Mouse (Mus musculus): ENCODE results near the gene Spsb4. TPM values are rescaled to one million over a fixed set of nuclear protein-coding genes. Genes with fewer than 3 reads are reported as not detected.
A peak's percentile ranks its signal among the peaks of the same experiment; 100 is the strongest.

Gene Spsb4
- total and polyA plus RNA-seq, 3 experiments = not detected

DNA sequence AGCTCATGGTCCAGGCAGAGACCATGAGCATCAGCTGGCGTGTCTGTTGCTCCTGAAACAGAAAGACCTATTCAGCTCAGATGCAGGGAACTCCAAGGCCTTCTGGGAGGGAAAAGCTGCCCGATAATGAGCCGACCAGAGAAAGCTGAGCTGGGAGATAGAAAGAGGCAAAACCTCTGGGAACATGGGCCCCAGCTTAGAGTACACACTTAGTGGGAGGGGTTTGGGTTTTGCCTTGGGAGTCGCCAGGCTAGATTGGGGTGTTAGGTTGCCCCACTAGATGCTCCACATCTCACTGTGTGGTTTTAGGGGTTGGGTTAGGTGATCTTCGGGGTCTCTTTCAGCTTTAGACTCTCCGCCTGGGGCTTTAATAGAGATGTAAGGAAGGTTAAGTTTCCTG, 95.5 kb downstream of the Spsb4 start:
- H3K9ac ChIP-seq (ENCODE audit: control insufficient read depth, low read depth, low read length, poor library complexity, severe bottlenecking) = no peak overlapping the region
- no peak overlapping the region for H3K27ac ChIP-seq (ENCODE audit: control insufficient read depth, low read depth, low read length)
- DNase-seq (ENCODE audit: low read depth, low spot score) = no peak
- H3K4me3 ChIP-seq (ENCODE audit: control insufficient read depth in 1 of 2, insufficient read depth in 1 of 2, low read depth in 2 of 2, low read length in 2 of 2) = no peak overlapping the region
- no peaks in the 10 kb centered on the region for H3K36me3 ChIP-seq (ENCODE audit: control insufficient read depth in 1 of 2, insufficient read depth in 2 of 2, low read length in 2 of 2)
- no peaks in the 10 kb centered on the region for H3K4me1 ChIP-seq (ENCODE audit: control insufficient read depth in 1 of 2, insufficient read depth in 2 of 2, low read length in 2 of 2)
- H3K79me2 ChIP-seq (ENCODE audit: control insufficient read depth, insufficient read depth, low read length, poor library complexity) = no peaks in the 10 kb centered on the region
- no peak for TF ChIP-seq USF1 (IDR thresholded peaks at IDR 0.05; ENCODE audit: low read depth, low read length)
- TF ChIP-seq POLR2AphosphoS2 (IDR thresholded peaks at IDR 0.05; ENCODE audit: low read length) = no peak
- no peak for TF ChIP-seq KAT2A (conservative IDR thresholded peaks at IDR 0.05; ENCODE audit: low read depth, low read length)
- no peak for TF ChIP-seq GATA1 (IDR thresholded peaks at IDR 0.05; ENCODE audit: low read depth, low read length)
- no peak for TF ChIP-seq MXI1 (IDR thresholded peaks at IDR 0.05; ENCODE audit: low read depth, low read length)
- no peak for TF ChIP-seq MEF2A (IDR thresholded peaks at IDR 0.05; ENCODE audit: extremely low read depth, insufficient replicate concordance, low read depth, low read length, poor library complexity, severe bottlenecking)
- no peak for TF ChIP-seq RAD21 (IDR thresholded peaks at IDR 0.05; ENCODE audit: low read depth, low read length)
- TF ChIP-seq MAZ (IDR thresholded peaks at IDR 0.05; ENCODE audit: low read depth, low read length) = no peak
- TF ChIP-seq USF2 (IDR thresholded peaks at IDR 0.05; ENCODE audit: borderline replicate concordance in 1 of 2, insufficient read depth in 1 of 2, low read depth in 1 of 2, low read length in 2 of 2) = no peak
- no peak for TF ChIP-seq ZC3H11A (IDR thresholded peaks at IDR 0.05; ENCODE audit: low read depth, low read length)
- TF ChIP-seq ELF1 (IDR thresholded peaks at IDR 0.05; ENCODE audit: low read depth, low read length) = no peak
- no peaks in the 10 kb centered on the region for H3K9me3 ChIP-seq (replicated peaks; ENCODE audit: insufficient read depth, low read length)
- H3K27me3 ChIP-seq (ENCODE audit: control insufficient read depth in 1 of 2, insufficient read depth in 2 of 2, low read length in 2 of 2) = no peaks in the 10 kb centered on the region

DNA sequence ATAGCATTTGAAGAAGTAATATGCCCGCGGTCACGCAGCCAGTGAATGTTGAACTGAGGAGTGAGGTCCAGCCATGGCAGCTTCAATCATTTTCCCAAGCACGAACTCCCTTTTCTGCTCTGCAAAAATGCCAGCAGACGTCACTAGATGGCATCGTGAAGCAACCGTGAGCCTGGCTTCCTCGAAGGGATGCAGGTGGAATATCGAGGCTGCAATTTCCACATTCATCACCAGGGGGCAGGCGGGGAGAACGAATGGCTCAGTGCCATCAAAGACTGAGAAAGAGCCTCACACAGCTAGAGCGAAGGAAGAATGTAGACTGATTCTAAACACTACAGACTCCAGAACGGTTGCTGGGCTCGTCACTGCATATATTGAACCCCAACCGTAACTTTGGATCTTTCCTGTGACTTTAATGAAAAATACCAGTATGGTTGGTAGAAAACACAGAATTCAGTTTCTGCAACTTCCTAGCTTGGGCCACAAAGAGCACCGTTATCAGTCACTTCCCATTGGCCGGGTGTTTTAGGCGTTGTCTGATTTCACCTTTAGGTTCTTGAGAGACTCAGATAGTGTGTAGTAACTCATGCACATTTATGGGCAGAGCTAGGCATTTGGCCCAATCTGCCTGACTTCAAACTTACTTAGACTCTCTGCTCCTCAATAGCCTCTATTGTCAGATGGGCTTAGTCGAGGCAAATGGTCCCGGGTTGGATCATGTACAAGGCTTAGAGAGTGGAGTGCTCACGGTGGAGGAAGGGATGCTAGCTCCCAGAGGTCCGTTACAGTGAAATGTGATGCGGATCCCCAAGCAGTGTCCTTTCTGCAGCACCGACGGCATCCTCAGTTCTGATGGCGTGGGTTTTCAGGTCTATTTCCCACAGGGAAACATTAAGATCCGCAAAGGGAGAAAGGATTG, 101.8 kb downstream of the Spsb4 start:
- Histone ChIP-seq H3K36me3 (ENCODE audit: control insufficient read depth in 1 of 2, insufficient read depth in 2 of 2, low read length in 2 of 2) (no peaks in the 10 kb centered on the region), H3K4me3 (ENCODE audit: control insufficient read depth in 1 of 2, insufficient read depth in 1 of 2, low read depth in 2 of 2, low read length in 2 of 2) (peak overlapping the region; percentile 24 to 44; a peak in 2 of 4 replicates)
- DNase-seq (ENCODE audit: low read depth, low spot score) = peak; percentile 92
- TF ChIP-seq HCFC1 (IDR thresholded peaks at IDR 0.05; ENCODE audit: low read depth, low read length) (peak; percentile 47; the same call in 1 of the 2 replicates), JUND (IDR thresholded peaks at IDR 0.05; ENCODE audit: low read depth, low read length) (no peak), TAL1 (IDR thresholded peaks at IDR 0.05; ENCODE audit: low read length) (no peak), POLR2A (IDR thresholded peaks at IDR 0.05; ENCODE audit: control insufficient read depth in 1 of 2, insufficient read depth in 1 of 2, low read depth in 1 of 2, low read length in 2 of 2, poor library complexity in 1 of 2) (no peak), TBP (IDR thresholded peaks at IDR 0.05; ENCODE audit: low read depth, low read length) (no peak), MYC (IDR thresholded peaks at IDR 0.05; ENCODE audit: low read depth, low read length) (no peak), ZMIZ1 (IDR thresholded peaks at IDR 0.05; ENCODE audit: low read depth, low read length) (no peak), GABPA (IDR thresholded peaks at IDR 0.05; ENCODE audit: low read depth, low read length) (no peak), CHD2 (IDR thresholded peaks at IDR 0.05; ENCODE audit: low read length) (no peak), E2F4 (IDR thresholded peaks at IDR 0.05; ENCODE audit: borderline replicate concordance, low read depth, low read length) (no peak), POLR2AphosphoS2 (IDR thresholded peaks at IDR 0.05; ENCODE audit: low read length) (no peak), MAFK (IDR thresholded peaks at IDR 0.05; ENCODE audit: borderline replicate concordance, low read depth, low read length) (no peak), CHD1 (IDR thresholded peaks at IDR 0.05; ENCODE audit: low read depth, low read length) (no peak), MXI1 (IDR thresholded peaks at IDR 0.05; ENCODE audit: low read depth, low read length) (no peak), POLR2AphosphoS5 (IDR thresholded peaks at IDR 0.05; ENCODE audit: borderline replicate concordance, low read depth, low read length) (no peak), KAT2A (conservative IDR thresholded peaks at IDR 0.05; ENCODE audit: low read depth, low read length) (no peak), ZKSCAN1 (IDR thresholded peaks at IDR 0.05; ENCODE audit: low read depth, low read length) (no peak), RCOR1 (IDR thresholded peaks at IDR 0.05; ENCODE audit: low read depth, low read length) (0 out of 2 replicates have a peak, but pooled peaks have one; percentile 4), SMC3 (IDR thresholded peaks at IDR 0.05; ENCODE audit: low read depth, low read length) (peak; percentile 97), BHLHE40 (IDR thresholded peaks at IDR 0.05; ENCODE audit: borderline replicate concordance, low read depth, low read length) (no peak), ETS1 (IDR thresholded peaks at IDR 0.05; ENCODE audit: low read depth, low read length) (0 out of 2 replicates have a peak, but pooled peaks have one; percentile 24), ELF1 (IDR thresholded peaks at IDR 0.05; ENCODE audit: low read depth, low read length) (0 out of 2 replicates have a peak, but pooled peaks have one; percentile 24)

More for the DNA sequence above, 101.8 kb downstream of the Spsb4 start:
- no peaks in the 10 kb centered on the region for H3K27me3 ChIP-seq (ENCODE audit: control insufficient read depth in 1 of 2, insufficient read depth in 2 of 2, low read length in 2 of 2)
- H3K4me1 ChIP-seq (ENCODE audit: control insufficient read depth in 1 of 2, insufficient read depth in 2 of 2, low read length in 2 of 2) = peaks cover 0 to 6% of the 10 kb centered on the region in 2 experiments; a peak in 2 of 4 replicates
- H3K79me2 ChIP-seq (ENCODE audit: control insufficient read depth, insufficient read depth, low read length, poor library complexity) = no peaks in the 10 kb centered on the region
- no peak overlapping the region for H3K9ac ChIP-seq (ENCODE audit: control insufficient read depth, low read depth, low read length, poor library complexity, severe bottlenecking)
- H3K27ac ChIP-seq (ENCODE audit: control insufficient read depth, low read depth, low read length) = no peak overlapping the region
- no peaks in the 10 kb centered on the region for H3K9me3 ChIP-seq (replicated peaks; ENCODE audit: insufficient read depth, low read length)

All from MEL (cell line).